Mouse (Mus musculus) layer of hippocampus, postnatal 25 days (tissue): ENCODE results near the gene Dpp10. TPM values are rescaled to one million over a fixed set of nuclear protein-coding genes. Genes with fewer than 3 reads are reported as not detected.

Source experiments
- DNase-seq, 2 experiments: peaks; one replicate each; pipeline ENCODE4 v3.0.0; 2022; ENCODE audit warnings: mixed read lengths in 2 of 2, low spot score in 1 of 2; ENCODE audit errors: extremely low spot score in 1 of 2
- total RNA-seq, 2 experiments: library from RNA; stranded (reverse); gene quantifications; 2 replicates each; pipeline ENCODE4 v1.2.3; 2021

Gene Dpp10
- total RNA-seq, 2 experiments from 2014 or later: 30.8 to 36.1 TPM

DNA sequence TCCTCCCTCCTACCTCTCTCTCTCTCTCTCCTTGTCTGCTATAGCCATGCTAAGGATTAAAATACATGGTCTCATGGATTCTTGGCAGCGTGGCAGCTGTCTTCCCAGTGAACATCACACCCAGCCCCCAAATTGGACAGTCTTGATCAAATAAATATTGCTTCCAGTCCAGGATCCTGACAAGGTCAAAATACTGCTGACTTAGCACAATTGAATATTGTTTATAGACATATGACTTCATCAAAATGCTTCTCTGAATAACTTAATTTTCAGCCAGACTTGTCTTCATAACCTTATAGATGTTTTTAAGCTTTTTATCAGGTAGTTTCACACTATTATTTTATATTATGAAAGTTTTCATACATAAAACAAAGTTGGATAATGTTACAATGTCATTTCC lies 120.5 kb downstream of the Dpp10 start:
- no peak for DNase-seq

DNA sequence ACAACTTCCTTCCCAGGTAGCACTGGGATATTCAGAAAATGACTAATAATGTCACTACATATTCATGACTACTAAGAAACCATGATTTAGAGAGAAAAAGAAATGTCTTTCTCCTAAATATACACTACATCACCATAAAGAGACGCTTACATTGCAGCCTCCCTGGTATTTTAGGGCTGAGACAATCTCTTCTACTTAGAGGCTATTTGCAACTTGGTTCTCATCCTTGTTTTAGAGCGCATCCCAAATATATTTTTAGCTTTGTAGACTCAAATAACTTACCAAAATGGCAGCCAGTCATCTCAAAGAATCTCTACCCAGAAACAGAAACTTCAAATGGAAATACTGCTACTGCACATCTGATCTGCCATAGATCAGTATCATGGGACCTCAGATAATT lies 121.5 kb downstream of the Dpp10 start:
- DNase-seq: no peak

DNA sequence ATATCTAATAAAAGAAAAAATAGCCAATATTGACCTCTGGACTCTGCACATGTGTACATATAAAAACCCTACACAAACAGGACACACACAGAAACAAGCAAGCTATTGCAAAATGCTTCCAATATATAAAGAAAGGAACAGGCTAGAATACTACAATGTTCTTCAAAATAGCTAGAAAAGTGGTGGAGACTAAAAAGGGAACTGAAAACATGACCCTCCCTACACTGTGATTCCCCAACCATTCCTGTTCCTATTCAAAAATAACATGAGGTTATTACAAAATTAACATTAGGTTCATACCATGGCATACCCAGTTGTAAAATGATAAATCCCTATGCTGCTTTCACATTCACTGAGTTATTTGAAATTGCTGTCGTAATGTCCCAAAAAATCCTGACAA lies 125.8 kb downstream of the Dpp10 start:
- no peak for DNase-seq

DNA sequence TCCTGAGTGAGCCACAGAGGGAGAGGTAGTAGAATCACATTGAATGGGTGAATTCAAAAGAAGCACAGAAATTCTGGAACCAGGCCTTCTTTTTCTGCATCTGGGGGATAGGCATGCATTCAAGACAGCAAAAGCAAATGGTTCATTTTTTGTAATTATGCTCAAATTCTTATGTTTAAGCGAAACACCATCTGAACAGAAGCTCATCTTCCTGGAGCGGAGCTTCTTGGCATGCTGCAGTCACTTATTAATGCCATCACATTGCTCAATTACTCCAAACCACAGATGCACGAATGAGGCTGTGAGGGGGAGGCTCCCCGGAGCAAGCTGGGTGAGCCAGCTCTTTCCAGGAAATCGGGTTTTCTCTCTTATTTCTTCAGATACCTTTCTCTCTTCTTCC lies 142.7 kb downstream of the Dpp10 start:
- DNase-seq: peak; percentile 10 to 21

DNA sequence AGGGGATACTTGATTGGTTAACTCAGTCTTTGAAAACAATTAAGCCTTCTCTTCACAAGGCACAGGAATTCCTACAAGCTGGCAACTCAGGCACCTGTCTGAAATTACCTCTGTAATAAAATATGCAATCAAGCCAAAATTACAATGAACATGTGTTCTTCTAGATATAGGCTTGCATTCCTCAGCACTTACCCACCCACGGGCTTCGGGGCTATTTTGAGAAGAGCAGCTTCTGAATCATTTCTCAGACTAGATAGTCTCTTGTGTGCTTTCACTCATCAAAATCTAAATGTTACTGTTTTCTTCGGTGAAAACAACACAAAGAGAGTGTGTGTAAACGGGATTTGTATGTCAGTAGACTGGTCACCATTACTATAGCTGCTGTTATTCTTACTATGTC lies 144.1 kb downstream of the Dpp10 start:
- DNase-seq: no peak

DNA sequence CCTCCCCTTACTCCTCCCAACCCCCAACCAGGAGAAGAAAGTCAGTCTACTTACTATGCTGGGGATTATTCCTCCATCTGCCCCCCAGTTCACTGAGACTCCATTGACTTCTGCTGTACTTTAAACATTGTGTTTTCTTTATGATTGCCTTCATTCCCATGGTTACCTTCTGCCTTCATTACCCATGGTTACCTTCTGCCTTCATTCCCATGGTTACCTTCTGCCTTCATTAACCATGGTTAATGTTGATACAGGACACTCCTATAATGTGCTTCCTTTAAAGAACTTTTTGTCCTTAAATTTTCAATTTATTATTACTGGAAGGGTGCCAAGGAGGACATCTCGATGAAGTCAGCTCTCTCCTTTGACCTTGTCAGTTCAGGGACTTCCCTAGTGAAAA lies 158.1 kb downstream of the Dpp10 start:
- no peak for DNase-seq

DNA sequence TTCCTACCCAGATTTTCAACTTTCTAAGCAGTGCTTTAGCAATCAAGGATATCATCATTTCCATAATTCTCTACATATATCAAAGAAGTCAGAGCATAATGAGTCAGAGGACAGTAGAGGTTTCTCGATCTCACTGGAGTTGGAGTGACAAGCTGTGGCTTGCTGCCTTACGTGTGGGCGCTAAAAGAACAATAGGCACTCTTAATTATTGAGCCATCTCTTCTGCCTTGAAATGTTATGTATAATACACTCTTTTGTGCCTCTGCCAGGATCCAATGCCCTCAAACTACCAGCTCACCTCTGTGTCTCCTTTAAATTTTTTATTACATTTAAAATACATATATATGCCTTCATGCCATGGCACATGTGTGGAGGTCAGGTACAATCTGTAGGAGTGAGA lies 198.5 kb downstream of the Dpp10 start:
- DNase-seq: no peak

DNA sequence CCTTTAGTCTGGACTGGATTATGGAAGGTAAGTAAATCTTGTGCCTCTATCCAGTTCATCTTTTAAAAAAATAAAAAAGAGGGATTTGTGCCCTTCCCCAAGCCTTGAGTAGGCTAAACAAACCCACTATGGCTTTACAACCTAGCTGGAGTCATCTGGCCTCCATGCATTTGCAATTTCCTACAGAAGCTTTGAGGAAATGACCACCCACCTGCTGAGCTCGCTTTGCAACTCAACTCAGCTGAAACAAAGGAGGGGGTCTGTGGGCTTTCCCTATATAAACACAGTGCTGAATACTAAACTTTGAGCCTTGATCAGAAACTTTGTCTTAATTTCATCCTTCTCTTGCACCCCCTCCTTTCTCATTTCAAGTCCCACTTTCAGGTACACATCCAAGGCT lies 244.2 kb downstream of the Dpp10 start:
- no peak for DNase-seq

DNA sequence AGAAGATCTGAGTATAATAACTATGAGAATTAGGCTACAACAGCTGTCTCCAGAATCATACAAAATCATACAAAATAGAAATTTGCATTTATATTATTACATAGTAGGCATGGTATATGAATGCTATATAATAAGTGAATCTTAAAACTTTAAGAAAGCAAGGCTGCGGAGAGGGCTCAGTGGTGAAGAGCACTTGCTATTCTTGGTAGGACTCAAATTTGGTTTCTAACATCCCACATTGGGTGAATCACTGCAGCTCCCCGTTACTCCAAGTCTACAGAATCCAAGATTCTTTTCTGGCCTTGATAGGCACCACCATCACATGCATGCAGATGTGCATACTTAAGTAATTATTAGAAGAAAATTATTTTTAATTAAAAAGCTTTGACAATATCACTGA lies 279.8 kb downstream of the Dpp10 start:
- no peak for DNase-seq

DNA sequence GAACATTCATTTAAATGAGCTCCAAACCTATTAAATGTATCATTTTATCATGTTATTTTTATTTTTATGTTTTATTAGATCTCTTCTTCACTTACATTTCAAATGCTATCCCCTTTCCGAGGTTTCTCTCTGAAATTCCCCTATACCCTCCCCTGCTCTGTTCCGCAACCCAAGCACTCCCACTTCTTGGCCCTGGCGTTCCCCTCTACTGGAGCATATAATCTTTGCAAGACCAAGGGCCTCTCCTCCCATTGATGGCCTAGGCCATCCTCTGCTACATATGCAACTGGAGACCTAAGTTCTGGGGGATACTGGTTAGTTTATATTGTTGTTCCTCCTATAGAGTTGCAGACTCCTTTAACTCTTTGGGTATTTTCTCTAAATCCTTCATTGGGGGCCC lies 283.1 kb downstream of the Dpp10 start:
- no peak for DNase-seq

DNA sequence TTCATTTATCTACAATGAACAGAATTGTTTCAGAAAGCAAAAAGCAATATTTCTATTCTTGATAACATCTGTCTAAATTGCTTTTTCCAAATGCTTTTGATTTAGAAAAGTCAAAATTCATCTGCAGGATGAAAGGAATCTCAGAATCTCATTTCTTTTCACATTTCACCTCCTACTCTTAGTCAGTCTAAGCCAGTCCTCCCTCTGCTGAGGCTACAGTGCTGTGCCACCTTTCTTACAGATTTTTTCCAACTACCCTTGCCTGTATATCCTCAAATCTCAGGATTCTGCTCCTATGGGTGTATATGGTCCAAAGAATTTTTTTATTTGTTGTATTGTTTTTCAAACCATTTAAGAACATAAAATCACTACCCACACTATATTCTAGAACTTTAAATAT lies 289.3 kb downstream of the Dpp10 start:
- DNase-seq: no peak

DNA sequence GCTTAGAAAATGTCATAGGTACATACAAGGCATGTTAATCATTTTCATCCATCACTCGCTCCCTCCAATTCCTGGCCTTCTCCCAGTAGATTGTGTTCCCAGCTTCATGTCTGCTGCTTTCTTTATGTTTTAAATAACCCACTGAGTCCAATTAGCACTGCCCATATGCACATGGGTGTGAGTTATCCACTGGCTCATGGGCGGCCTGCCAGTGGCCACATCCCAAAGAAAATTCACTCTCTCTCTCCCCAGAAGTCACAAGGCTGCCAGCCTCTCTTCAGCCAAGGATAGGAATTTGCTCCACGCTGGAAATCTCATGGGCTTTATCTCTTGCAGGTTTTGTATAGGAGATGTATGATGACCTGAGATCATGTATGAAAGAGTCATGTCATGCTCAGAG lies 338.1 kb downstream of the Dpp10 start:
- no peak for DNase-seq

DNA sequence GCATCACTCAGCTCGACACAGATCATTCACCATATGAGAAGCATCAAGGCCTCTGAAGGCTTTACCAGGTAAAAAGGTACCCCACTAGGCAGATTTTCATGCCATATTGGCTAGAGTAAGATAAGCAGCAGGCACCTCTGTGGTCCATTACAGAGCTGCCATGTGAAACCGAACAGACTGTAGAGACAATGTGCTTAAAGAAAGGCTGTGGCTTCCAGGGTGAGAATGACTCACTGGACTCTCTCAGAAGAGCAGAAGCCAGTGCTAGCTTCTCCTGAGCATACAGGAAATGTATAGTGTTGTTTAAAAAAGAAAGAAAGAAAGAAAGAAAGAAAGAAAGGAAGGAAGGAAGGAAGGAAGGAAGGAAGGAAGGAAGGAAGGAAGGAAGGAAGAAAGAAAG lies 386.9 kb downstream of the Dpp10 start:
- DNase-seq: no peak

DNA sequence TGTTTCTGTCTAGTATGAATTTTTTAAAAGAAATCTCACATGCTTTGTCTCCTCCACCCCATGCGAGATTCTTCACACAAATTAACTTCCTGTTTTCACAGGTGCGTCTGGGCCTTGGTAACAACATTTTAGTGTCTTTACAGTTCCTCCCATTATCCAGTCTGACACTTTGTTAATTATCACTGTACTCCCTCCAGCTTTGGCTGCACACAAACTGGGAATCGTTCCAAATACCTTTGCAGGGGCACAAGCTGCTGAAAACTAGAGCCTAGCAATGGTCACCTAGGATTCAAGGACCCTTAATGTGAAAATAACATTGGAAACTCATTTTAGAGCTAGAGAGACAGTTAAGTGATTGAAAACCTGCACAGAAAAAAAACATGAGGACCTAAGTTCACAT lies 388.8 kb downstream of the Dpp10 start:
- DNase-seq: no peak

DNA sequence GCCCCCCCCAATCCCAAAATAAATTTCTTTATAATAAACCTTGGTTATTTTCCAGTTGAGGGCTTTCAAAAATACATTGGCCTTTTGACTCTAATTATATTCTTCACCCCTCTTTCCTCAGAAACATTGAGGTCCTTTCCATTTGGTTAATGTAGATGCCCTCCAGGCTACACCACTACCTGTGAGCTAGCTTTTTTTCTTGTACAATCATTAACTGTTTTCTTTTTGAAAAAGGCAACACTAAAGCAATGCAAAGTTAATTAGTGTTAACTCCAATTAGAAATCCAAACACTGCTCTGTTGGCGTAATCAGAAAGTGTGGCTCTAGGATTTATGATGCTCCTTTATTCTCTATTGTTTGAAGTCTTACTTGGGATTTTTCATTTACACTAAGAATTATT lies 407.5 kb downstream of the Dpp10 start:
- no peak for DNase-seq

DNA sequence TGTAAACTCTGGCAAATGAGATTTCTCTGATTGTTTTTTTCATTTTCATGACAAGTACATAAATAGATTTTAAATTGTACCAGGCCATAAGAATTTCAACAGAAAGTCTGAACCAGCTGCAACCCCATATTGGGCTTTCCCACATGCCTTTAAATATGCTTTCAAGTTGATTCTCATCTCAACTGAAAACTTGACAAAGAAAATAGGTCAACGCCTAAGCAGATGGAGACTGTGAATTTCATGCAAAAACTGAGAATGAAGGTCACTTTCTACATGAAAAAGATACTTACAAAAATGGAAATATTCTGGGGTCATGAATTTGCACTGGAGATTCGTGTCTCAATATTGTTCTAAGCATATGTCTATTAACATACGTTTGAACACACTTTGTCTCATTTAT lies 417.1 kb downstream of the Dpp10 start:
- DNase-seq: no peak

DNA sequence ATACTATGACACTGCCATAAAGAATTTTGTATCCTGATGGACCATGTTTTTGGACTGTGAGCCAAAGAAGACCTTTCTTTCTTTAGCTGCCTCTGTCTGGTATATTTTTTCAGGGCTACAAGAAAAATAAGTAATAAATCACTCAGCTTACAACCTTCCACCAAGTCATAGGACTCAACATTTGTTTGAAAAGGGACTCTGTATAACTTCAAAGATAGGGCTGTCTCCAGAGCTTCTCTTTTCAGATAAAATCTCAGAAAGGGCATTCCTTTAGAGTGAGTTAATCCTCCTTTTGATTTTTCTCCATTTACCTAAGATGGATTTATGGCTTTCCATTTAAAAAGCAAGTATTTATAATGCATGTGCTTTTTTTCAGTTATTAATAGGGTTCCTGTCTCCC lies 460.5 kb downstream of the Dpp10 start:
- DNase-seq: no peak

DNA sequence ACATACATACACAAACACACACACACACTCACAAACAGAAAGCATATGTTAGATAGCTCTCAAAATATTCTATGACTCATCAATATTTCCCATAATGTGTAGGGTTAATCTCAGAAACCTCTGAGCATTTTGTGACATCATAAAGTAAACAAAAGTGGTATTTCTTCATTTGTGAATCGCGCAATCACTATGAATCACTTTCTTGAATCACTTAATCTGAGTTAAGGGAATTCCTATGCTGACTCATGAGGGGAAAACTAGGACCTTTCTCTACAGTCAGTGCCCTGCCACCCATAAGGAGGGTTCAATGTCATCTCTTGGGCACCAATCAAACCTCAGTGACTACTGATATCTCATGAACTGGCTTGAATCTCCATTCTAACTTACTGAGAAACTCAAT lies 465.2 kb downstream of the Dpp10 start:
- no peak for DNase-seq

DNA sequence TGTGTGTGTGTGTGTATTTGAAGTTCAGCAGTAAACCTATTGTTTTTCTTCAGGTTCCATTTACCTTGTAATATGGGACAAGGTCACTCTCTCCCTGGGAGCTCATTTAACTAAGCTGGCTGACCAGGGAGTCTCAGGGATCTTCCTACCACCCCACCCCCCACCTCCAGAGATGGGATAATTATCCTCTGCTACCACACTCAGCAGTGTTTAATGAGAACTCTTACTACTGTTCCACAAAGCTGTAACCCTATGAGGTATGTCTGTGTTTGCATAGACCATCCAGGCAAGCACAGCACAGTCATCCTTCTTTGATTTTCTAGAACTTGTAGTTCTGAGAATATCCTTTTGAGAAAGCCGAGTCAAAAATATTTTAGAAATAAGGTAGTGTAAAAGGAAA lies 471.6 kb downstream of the Dpp10 start:
- DNase-seq: no peak

DNA sequence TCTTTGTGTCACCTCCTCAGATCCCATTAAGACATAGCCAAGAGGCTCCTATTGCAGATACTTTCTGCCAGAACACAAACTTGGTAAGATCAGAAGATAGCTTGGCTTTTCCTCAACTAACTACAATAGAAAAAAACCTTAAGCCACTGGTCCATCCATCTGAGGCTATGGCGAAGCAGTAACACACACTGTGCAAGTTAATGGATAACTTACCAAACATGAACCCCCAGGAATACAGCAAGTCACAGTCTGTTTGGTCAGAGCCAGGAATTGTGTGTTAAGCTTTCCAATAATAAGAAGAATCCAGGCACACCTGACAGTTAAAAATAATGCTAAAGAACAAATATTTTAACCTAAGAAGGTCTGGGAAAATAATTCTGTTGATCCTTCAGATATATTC lies 502.9 kb downstream of the Dpp10 start:
- no peak for DNase-seq

DNA sequence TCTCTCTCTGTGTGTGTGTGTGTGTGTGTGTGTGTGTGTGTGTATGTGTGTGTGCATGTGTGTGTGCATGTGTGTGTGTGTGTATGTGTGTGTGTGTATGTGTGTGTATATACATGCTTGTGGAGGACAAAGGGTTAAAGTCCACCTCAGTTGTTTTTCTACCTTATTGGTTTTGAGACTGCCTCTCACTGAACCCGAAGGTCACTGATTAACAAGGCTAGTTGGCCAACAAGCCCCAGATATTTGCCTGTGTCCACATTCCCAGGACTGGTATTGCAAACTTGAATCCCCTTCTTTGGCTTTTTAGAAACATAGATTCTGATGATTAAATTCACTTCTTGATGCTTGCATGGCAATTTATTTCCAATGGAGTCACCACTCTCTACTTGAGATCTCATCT lies 577.6 kb downstream of the Dpp10 start:
- no peak for DNase-seq

DNA sequence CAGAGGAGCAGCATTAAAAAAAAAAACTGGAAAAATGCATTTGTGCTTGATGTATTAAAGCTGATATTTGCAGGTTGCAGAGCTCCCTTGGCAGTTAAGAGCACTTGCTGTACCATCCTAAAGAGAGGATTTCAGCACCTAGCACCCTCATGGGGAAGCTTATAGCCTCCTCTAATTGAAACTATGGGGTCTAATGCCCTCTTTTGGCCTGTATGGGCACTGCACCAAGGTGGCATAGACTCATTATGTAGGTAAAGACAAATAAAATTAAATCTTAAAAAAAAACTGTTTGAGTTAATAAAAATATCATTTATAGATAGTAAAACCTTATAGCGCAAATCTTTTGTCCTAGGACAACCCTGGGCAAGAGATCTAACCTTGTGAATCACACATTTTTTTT lies 631.2 kb downstream of the Dpp10 start:
- DNase-seq: peak in 1 of 2 experiments; percentile 9

DNA sequence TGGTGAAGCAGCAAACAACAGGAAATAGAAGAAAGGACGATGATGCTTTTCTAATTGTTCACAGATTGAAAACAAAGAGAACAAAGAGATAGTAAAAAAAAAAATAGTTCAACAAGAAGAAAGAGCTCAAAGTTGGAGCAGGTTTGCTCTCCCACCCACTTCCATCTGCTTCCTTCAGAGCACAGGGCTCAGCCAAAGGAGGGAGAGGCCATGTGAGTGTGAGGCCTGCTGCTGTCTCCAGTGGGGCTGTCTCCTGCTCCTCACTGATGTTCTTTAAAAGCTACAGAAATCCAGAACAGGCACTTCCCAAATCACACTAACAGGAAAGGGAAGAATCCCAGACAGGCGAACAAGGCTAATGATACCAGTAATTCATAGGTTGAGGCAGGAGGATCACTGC lies 694.1 kb downstream of the Dpp10 start:
- no peak for DNase-seq

DNA sequence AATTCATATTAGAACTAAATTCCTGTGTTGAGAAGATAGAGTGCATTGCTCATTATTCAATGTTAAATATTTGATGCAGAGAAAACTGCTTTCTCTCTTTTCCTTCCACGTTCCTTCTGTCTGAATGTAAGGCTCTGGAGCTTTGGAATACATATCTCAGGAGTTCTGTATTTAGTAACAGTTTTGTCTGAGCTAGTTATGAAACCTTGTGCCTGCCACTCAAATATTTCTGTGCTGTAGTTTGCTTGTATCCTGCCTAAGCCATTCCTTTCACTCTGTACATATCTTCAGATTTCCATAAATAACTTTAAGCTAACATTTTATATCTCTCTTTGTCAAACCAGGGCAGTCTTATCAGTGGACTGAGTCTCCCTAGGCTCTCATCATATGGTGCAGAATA lies 707.5 kb downstream of the Dpp10 start:
- DNase-seq: no peak
